Mouse (Mus musculus) midbrain, embryonic 11.5 days (tissue): ENCODE results near the gene Lhb. TPM values are rescaled to one million over a fixed set of nuclear protein-coding genes. Genes with fewer than 3 reads are reported as not detected.
A peak's percentile ranks its signal among the peaks of the same experiment; 100 is the strongest.

ENCODE experiments used
- ATAC-seq: fragments of 200-750 bp; cut with Nextera tagmentation; 2 replicates; pipeline ENCODE4 v1.8.0; 2017; ENCODE audit warnings: moderate TSS enrichment, moderate library complexity; ENCODE audit not compliant: low FRiP score
- DNase-seq: peaks from one replicate; pipeline ENCODE4 v3.0.0; 2015; ENCODE audit warnings: low spot score; ENCODE audit errors: missing footprints
- H3K27ac ChIP-seq: fragments of 300-500 bp; sonication (generic); 2 replicates; pipeline ENCODE4 v1.5.1; 2014; ENCODE audit warnings: low read depth, low read length
- H3K27me3 ChIP-seq: fragments of 300-500 bp; sonication (generic); 2 replicates; pipeline ENCODE4 v1.6.1; 2014; ENCODE audit warnings: mild to moderate bottlenecking, low read length, moderate library complexity, mixed read lengths; ENCODE audit not compliant: control insufficient read depth, insufficient read depth
- H3K36me3 ChIP-seq: fragments of 300-500 bp; sonication (generic); 2 replicates; pipeline ENCODE4 v1.6.1; 2014; ENCODE audit warnings: mild to moderate bottlenecking, low read length, moderate library complexity, mixed read lengths; ENCODE audit not compliant: control insufficient read depth, insufficient read depth
- H3K4me1 ChIP-seq: fragments of 300-500 bp; sonication (generic); 2 replicates; pipeline ENCODE4 v1.6.1; 2014; ENCODE audit warnings: low read length; ENCODE audit not compliant: control insufficient read depth, insufficient read depth
- H3K4me2 ChIP-seq: fragments of 300-500 bp; sonication (generic); 2 replicates; pipeline ENCODE4 v1.6.1; 2014; ENCODE audit warnings: mild to moderate bottlenecking, moderate library complexity
- H3K4me3 ChIP-seq: fragments of 300-500 bp; sonication (generic); 2 replicates; pipeline ENCODE4 v1.5.1; 2014; ENCODE audit warnings: low read depth, low read length
- H3K9ac ChIP-seq: fragments of 300-500 bp; sonication (generic); 2 replicates; pipeline ENCODE4 v1.6.1; 2014; ENCODE audit warnings: low read length
- H3K9me3 ChIP-seq: fragments of 300-500 bp; sonication (generic); 2 replicates; pipeline ENCODE4 v1.6.1; 2016; ENCODE audit warnings: low read length; ENCODE audit not compliant: control insufficient read depth
- WGBS: fragments of 180-500 bp; shearing (Covaris S2); extraction: QIAGEN DNeasy Blood & Tissue Kit; methylation state at CpG from one replicate; pipeline ENCODE4 v1.1.7; 2014; 5-methylcytosine and 5-hydroxymethylcytosine counted together
- polyA plus RNA-seq: library from polyadenylated mRNA; unstranded; fragments of >200 nt; fragmentation: Nextera tagmentation; extraction: Ambion mirVana; gene quantifications from 2 replicates; pipeline ENCODE4 v1.2.1, GENCODE M21; 2014

The Lhb gene
- polyA plus RNA-seq, 1 experiment from 2014 or later: not detected

GRCm38 (mm10) chr7:45412421-45412820, 8.2 kb upstream of the Lhb start:
- peaks cover 4% of the 10 kb centered on the region for H3K4me1 ChIP-seq
- 91% methylated on average over 2 of the region's 2 CpGs for WGBS
- peaks cover 83% of the 10 kb centered on the region for H3K27me3 ChIP-seq
- DNase-seq: peak; percentile 82
- no peaks in the 10 kb centered on the region for H3K36me3 ChIP-seq
- H3K9ac ChIP-seq: no peak overlapping the region
- no peak overlapping the region for H3K4me2 ChIP-seq
- no peak overlapping the region for H3K27ac ChIP-seq
- H3K9me3 ChIP-seq: no peaks in the 10 kb centered on the region
- ATAC-seq: no peak
- no peak overlapping the region for H3K4me3 ChIP-seq

GRCm38 (mm10) chr7:45413113-45413863, 7.3 kb upstream of the Lhb start, which contains the start of gene Ntf5:
Gene Ntf5 (plus strand): TSS chr7:45413695.
- WGBS: 3% methylated on average over 33 of the region's 45 CpGs
- Histone ChIP-seq H3K27ac (no peak within 1 kb of the TSS), H3K36me3 (no peaks in the 10 kb centered on the region), H3K4me1 (peaks cover 4% of the 10 kb centered on the region), H3K4me3 (peak within 1 kb of the TSS; percentile 42), H3K27me3 (peaks cover 82% of the 10 kb centered on the region), H3K9ac (peak within 1 kb of the TSS; percentile 22), H3K9me3 (no peaks in the 10 kb centered on the region), H3K4me2 (peak within 1 kb of the TSS; percentile 60)
- peak; percentile 64 for ATAC-seq
- DNase-seq: peak; percentile 90

GRCm38 (mm10) chr7:45413864-45414739, 6.5 kb upstream of the Lhb start:
- Histone ChIP-seq H3K27me3 (peaks cover 82% of the 10 kb centered on the region), H3K4me2 (peak overlapping the region; percentile 60), H3K9me3 (no peaks in the 10 kb centered on the region), H3K36me3 (no peaks in the 10 kb centered on the region), H3K4me3 (peak overlapping the region; percentile 42), H3K4me1 (peaks cover 4% of the 10 kb centered on the region), H3K27ac (no peak overlapping the region), H3K9ac (peak overlapping the region; percentile 22)
- DNase-seq (no peak), ATAC-seq (no peak; the same call in 1 of the 2 replicates)
- 2% methylated on average over 27 of the region's 27 CpGs for WGBS

GRCm38 (mm10) chr7:45414740-45415224, 5.8 kb upstream of the Lhb start:
- Histone ChIP-seq H3K4me3 (no peak overlapping the region), H3K27me3 (peaks cover 82% of the 10 kb centered on the region), H3K27ac (no peak overlapping the region), H3K9me3 (no peaks in the 10 kb centered on the region), H3K4me2 (no peak overlapping the region), H3K9ac (no peak overlapping the region), H3K4me1 (peaks cover 4% of the 10 kb centered on the region), H3K36me3 (no peaks in the 10 kb centered on the region)
- peak; percentile 88 for DNase-seq
- no peak for ATAC-seq
- WGBS: 40% methylated on average over 12 of the region's 12 CpGs

- H3K36me3 ChIP-seq: no peaks in the 10 kb centered on the region
- DNase-seq (no peak), ATAC-seq (no peak)
- no peak overlapping the region for H3K4me2 ChIP-seq
- H3K9me3 ChIP-seq: no peaks in the 10 kb centered on the region
- H3K4me1 ChIP-seq: peaks cover 4% of the 10 kb centered on the region
- H3K27ac ChIP-seq: no peak overlapping the region
- WGBS: 11% methylated on average over 37 of the region's 37 CpGs
- H3K4me3 ChIP-seq: no peak overlapping the region
- H3K9ac ChIP-seq: no peak overlapping the region
- peaks cover 88% of the 10 kb centered on the region for H3K27me3 ChIP-seq
Measured at GRCm38 (mm10) chr7:45415636-45416035, 5.0 kb upstream of the Lhb start.

GRCm38 (mm10) chr7:45417962-45418492, 2.6 kb upstream of the Lhb start:
- DNase-seq: peak; percentile 85

GRCm38 (mm10) chr7:45419859-45420614, 583 bp upstream of the Lhb start:
- H3K4me3 ChIP-seq: no peak overlapping the region
- H3K27me3 ChIP-seq: peaks cover 53% of the 10 kb centered on the region
- H3K36me3 ChIP-seq: peaks cover 29% of the 10 kb centered on the region
- no peak overlapping the region for H3K9ac ChIP-seq
- H3K4me1 ChIP-seq: no peaks in the 10 kb centered on the region
- no peaks in the 10 kb centered on the region for H3K9me3 ChIP-seq
- DNase-seq (peak; percentile 83), ATAC-seq (no peak)
- no peak overlapping the region for H3K4me2 ChIP-seq
- no peak overlapping the region for H3K27ac ChIP-seq
- WGBS: 13% methylated on average over 27 of the region's 27 CpGs

More at GRCm38 (mm10) chr7:45417962-45418492, 2.6 kb upstream of the Lhb start:
- Histone ChIP-seq H3K27me3 (peaks cover 73% of the 10 kb centered on the region), H3K4me2 (no peak overlapping the region), H3K4me3 (no peak overlapping the region), H3K36me3 (peaks cover 16% of the 10 kb centered on the region), H3K4me1 (peaks cover 4% of the 10 kb centered on the region), H3K27ac (no peak overlapping the region), H3K9me3 (no peaks in the 10 kb centered on the region), H3K9ac (no peak overlapping the region)
- no peak for ATAC-seq
- 12% methylated on average over 13 of the region's 13 CpGs for WGBS

- DNase-seq: peak; percentile 65
- no peak for ATAC-seq
- Histone ChIP-seq H3K27me3 (peaks cover 41% of the 10 kb centered on the region), H3K4me3 (no peak overlapping the region), H3K9me3 (no peaks in the 10 kb centered on the region), H3K4me1 (no peaks in the 10 kb centered on the region), H3K27ac (no peak overlapping the region), H3K9ac (no peak overlapping the region), H3K36me3 (peaks cover 30% of the 10 kb centered on the region), H3K4me2 (no peak overlapping the region)
- WGBS: 87% methylated on average over 14 of the region's 14 CpGs
Measured at GRCm38 (mm10) chr7:45421194-45421593, 574 bp downstream of the Lhb start.
